Mouse (Mus musculus) frontal cortex, adult 2 months (tissue): ENCODE data around the gene Alms1. TPM values are rescaled to one million over a fixed set of nuclear protein-coding genes. Genes with fewer than 3 reads are reported as not detected.
"Not testable (repeated sequence)": the region's sequence is repeated elsewhere in the genome, so short reads cannot be mapped to it uniquely, and the experiment has no call there.

ENCODE experiments used
- DNase-seq, 2 experiments: peaks; one replicate each; pipeline ENCODE4 v3.0.0; 2022; ENCODE audit warnings: low spot score in 1 of 2; ENCODE audit errors: extremely low spot score in 1 of 2
- polyA plus RNA-seq: library from polyadenylated mRNA; depleted of rRNA; stranded (reverse); fragments of >200 nt; gene quantifications from 2 replicates; pipeline ENCODE4 v1.2.3, GENCODE M21; 2012; rRNA removed

Alms1 gene
- polyA plus RNA-seq = 4.5 and 4.7 TPM in 2 replicates

GRCm38 (mm10) chr6:85587396-85588143, at the start of gene Alms1:
Alms1 (plus strand) TSS chr6:85587531.
- peak; percentile 85 to 94 for DNase-seq

- no peak for DNase-seq
Observed at GRCm38 (mm10) chr6:85543351-85544175, 43.8 kb upstream of the Alms1 start.

DNA sequence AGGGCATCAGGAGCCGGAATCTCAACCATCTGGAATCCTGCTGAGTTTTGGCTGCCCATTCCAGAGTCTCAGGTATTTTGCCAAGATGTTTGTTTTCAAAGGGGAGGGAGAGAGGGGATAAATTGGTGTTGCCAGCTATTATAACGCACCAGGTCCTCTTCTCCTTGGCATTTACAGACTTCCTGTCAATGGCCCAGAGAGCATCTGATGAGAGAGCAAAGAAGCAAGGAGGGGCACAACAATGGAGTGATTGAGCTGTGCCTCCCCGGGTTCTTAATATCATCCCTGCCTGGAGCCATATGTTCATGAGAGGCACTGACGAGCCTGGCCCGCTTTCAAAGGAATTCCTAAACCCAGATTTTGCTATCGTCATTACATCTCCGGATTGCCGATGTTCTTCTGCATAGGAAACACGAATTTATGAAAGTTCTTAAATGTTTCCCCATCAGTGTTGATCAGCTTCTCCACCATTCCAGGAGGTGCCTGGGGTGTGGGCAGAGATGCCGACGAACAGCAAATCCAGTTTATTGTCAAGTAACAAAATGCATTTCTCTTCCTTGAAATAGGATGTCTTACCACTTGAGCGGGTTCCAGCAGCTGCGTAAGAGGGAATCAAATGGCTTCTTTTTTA, 43.0 kb upstream of the Alms1 start:
- peak; percentile 37 to 71 for DNase-seq

GRCm38 (mm10) chr6:85547642-85548041, 39.7 kb upstream of the Alms1 start:
- DNase-seq = no peak

- DNase-seq = no peak
Observed at GRCm38 (mm10) chr6:85562374-85562773, 25.0 kb upstream of the Alms1 start.

GRCm38 (mm10) chr6:85572816-85573215, 14.5 kb upstream of the Alms1 start:
- no peak for DNase-seq

DNA sequence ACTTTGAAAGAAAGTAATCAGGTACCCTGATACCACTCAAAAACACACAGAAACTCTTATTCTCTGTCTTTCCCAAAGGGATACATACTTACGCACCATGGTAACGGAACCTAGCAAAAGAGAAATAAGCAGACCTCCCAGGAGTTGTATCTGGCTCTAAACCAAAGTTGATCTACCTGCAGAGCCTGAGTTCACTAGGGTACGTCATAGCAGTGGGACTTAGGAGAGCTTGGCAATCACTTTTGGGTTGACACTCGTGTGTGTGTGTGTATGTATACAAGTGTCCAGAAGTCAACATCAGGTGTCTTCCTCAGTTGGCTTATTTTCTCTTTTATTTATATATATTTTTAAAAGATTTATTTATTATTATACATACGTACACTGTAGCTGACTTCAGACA, 5.6 kb upstream of the Alms1 start:
- no peak for DNase-seq

DNA sequence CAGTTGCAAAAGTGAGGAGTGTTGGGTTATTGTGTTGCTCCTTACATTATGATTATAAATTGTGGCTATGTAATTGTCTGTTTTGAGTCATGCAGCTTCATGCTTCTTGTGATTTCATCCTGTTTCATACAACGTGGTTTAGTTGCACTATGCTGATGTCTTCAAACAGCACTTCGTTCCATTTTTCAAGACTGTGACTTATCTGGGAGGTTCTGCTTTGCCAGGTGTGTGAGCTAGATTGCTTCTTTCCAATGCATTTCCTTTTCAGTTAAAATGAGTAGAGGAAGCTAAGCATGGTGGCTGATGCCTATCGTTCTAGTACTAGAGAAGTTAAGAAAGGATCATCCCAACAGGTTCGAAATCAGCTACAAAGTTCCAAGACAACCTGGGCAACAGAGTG, 2.7 kb upstream of the Alms1 start:
- DNase-seq = no peak

- DNase-seq = peak in 1 of 2 experiments; percentile 7
Observed at GRCm38 (mm10) chr6:85586805-85587367, 445 bp upstream of the Alms1 start.

- peak in 1 of 2 experiments; percentile 13 for DNase-seq
Observed at GRCm38 (mm10) chr6:85588164-85588563, 833 bp downstream of the Alms1 start.

GRCm38 (mm10) chr6:85588568-85588967, 1.2 kb downstream of the Alms1 start:
- no peak for DNase-seq

DNA sequence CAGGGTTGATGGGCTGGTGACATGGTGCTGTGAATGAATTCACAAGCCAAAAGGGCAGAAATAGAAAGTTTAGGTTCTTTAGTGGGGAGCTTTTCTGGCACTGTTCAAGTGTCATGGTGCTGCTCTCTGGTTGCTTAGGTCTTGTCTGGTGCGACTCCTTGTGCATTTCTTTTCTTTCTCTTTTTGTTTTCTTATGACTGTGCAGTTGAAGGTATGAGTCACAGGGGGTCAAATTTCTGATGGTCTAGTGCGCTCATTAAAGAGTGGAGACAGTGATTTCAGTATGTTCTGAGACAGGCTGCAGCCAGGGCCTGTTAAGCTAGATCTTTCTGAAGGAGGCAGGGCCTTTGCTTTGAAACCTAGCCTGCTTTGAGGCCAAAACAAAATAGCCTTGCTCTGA, 2.8 kb downstream of the Alms1 start:
- DNase-seq = no peak

GRCm38 (mm10) chr6:85599310-85599709, 12.0 kb downstream of the Alms1 start:
- DNase-seq = no peak

DNA sequence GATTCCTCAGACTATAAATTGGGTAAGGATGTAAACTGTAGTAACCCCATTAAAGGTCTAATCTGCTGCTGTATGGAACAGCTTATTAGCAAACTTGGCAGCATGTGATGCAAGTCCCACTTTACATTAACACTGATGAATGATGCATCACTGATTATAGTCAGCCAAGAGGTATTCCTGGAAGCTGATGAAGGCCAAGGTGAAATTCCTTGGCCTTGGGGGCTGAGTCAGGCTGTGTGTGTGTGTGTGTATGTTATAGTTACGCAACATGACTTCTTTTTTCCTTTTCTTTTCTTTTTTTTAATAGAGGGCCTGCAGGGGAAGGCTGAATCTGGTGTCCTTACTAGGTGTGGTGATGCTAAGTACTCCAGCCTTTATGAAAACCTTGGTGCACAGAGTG, 23.2 kb downstream of the Alms1 start:
- no peak for DNase-seq

GRCm38 (mm10) chr6:85620826-85621225, 33.5 kb downstream of the Alms1 start:
- DNase-seq = no peak

- no peak for DNase-seq
Observed at GRCm38 (mm10) chr6:85621600-85621999, 34.3 kb downstream of the Alms1 start.

DNA sequence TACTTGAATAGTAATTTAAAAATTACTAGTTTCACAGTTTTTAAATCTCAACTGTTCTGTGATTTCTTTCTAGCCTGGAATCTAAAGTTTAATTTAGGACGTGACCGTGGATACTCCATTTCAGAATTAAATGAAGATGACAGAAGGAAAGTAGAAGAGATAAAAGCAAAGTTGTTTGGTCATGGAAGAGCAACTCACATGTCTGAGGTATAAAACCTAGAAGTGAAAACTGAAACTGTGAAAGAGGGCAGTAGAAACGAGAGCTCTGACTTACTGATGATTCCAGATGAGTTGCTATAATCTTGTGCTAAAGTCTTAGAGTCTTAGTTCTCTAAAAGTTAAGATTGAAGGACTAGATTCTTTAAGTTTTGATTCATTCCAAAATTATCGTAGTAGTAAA, 37.2 kb downstream of the Alms1 start:
- DNase-seq = no peak

GRCm38 (mm10) chr6:85633165-85633564, 45.8 kb downstream of the Alms1 start:
- no peak for DNase-seq

DNA sequence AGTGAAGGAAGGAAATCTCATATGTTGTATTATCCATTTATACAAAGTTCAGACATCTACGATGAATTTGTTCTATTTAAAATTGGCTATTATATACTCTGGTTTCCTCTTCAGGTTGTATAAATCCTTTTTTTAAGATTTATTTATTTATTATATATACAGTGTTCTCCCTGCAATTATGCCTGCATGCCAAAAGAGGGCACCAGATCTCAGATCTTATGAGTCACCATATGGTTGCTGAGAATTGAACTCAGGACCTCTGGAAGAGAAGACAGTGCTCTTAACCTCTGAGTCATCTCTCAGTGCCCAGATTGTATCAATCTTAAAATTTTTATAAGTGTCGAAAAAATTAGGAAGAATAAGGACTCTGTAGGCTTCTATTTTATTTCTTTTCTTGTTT, 65.9 kb downstream of the Alms1 start:
- DNase-seq = peak in 1 of 2 experiments; percentile 2

DNA sequence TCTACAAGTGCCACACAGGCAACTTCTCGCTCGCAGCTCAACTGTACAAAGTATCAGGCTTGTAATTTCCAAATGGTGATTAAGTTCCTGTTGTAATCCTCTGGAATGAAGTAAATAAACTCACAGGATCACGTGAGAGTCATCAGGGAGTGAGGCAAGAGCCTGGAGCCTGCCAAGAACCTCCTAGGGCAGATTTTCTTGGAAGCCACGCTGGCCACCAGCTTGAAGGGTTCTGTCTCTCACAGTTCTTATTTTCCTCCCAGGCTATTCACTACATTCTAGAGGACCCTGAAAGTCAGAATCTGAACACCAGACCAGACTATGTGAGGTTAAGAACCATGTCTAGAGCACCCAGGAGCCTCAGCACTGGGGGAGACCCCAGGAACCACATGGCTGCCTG, 114.6 kb downstream of the Alms1 start:
- not testable (repeated sequence) for DNase-seq

- DNase-seq = peak in 1 of 2 experiments; percentile 1
Observed at GRCm38 (mm10) chr6:85709206-85709605, 121.9 kb downstream of the Alms1 start.
